Mouse (Mus musculus): Measurements from ENCODE around the gene Clstn1.
A peak's percentile ranks its signal among the peaks of the same experiment; 100 is the strongest.

The Clstn1 gene

DNA sequence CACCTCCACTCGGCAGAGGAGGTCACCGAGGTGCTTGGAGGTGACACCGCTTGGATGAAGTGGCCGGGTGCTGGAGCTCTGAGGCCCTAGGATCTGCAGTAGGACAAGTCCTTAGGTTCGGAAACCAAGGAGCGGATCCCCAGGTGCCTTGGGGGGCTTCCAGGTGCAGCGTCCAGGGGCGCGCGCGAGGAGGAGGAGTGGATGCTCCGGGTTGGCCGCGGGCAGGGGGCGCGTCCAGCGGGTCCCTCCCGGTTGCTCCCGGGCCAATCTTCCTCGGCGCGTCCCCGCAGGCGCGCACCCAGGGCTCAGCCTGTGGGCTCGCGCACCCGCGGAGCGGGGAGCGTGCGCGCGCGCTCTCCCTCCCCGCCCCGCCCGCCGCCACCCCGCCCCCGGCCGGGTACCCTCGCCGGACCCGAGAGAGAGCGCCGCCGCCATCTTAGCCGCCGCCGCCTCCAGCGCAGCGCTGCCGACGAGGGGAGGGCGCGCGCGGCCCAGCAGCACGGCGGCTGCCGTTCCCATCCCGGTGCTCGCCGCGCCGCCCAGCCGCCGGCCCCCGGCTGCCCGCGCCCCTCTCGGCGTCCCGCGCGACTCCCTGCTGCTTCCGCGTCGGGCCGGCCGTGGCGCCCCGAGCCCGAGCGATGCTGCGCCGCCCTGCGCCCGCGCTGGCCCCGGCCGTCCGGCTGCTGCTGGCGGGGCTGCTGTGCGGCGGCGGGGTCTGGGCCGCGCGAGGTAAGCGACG, at the start of gene Clstn1:
Clstn1 (plus strand) TSS at position 425 of the 739 bp plus-strand sequence.
- no peak for DNase-seq (ENCODE audit: extremely low read depth, low read depth)

DNA sequence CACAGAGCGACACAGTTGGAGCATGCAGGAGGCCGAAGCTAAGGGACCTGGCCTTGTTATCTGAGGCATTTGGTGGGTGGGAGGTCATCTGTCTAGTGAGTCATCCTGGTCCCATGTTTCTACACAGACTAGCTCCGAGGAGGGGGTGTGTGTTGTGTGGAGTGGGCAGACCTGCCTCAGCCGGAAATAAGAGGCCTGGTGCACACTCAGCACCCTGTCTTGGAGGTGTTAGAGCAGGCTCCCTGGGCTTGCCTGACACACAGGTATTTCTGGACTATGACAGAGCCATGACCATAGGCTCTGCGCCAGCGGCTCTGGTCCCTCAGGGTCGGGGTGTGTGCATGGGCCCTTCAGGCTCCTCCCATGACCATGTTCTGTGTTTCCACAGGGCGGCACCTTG, 46.8 kb upstream of the Clstn1 start:
- DNase-seq (ENCODE audit: extremely low read depth, low read depth), result no peak

DNA sequence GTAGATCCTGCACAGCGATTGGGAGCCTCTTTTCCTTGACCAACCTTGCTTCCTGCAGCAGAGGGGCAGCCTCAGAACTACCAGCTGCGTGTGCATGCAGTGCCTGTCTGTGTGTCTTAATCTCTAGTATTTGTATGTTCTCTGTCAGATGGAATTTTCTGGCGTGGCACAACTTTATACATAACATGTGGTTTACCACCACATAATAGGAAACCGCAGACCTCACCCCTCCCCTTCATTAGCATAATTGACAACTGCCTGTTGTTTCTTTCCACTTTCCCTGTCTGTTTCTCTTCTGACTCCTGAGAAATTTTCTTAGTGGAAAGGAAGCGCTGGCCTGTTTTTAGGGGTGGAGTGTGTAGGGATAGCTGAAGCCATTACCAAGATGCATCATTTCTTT, 44.3 kb upstream of the Clstn1 start:
- DNase-seq (ENCODE audit: extremely low read depth, low read depth), result no peak

DNA sequence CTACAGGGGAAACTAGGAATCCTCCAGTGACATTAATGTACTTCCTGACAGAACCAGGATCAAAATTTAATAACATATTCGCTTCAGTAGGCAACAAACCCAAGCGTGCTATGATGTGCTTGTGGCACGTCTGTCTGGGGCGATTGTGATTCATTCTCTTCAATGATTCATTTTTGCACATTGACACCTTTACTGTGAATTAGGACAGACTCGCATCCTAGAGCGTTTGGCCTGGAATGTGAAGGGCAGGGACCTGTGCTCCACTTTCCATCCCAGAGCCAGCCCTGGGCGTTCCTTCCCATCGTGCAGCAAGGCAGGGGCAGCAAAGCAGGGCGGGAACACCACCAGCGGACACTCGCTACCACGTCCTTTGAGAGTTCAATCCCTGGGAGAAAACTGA, 43.8 kb upstream of the Clstn1 start:
- DNase-seq (ENCODE audit: extremely low read depth, low read depth), result no peak

DNA sequence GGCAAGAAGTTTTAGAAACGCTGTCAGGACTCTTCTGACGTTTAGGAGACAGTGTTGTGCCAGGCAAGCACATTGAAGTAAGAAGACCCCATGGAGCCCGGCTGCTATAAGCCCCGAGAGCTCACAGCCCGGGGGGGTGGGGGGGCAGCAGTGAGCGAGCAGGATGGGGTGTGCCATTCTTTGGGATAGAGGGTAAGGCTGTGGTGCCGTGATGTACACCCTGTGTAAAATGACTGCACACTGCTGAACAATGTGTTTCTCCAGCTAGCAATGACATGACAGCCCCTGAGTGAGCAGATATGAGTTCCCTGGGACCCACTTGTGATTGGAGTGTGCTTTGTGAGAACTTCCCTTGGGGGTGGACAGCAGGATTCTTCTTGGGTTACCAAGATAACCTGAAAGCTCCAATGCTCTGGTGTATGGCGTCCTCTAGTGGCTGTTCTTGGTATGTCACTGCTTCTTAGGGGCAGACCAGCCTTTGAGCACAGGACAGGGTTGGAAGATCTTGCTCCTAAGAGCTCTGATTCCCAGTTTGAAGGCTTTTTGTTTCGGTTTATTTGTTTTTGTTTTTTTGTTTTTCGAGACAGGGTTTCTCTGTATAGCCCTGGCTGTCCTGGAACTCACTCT, 43.2 kb upstream of the Clstn1 start:
- DNase-seq (ENCODE audit: extremely low read depth, low read depth), result peak; percentile 51

DNA sequence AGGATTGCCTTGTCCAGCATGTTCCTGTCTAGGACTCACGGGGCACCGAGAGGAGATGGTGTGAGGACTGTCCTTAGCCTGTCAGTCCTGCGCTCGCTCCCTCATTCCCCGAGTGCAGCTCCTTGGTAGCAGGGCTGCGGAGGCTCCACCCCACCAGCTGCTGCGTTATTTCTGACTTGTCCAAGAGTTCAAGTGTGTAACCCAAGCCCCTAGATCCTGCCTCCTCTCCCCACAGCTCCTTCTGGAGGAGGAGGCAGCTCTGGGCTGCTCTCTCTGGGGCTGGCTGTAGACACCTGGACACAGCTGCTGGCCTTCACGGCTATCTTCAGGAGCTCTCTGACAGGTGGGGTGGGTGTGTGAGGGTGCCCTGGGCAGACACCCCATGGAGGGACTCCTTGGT, 41.4 kb upstream of the Clstn1 start:
- no peak for DNase-seq (ENCODE audit: extremely low read depth, low read depth)

DNA sequence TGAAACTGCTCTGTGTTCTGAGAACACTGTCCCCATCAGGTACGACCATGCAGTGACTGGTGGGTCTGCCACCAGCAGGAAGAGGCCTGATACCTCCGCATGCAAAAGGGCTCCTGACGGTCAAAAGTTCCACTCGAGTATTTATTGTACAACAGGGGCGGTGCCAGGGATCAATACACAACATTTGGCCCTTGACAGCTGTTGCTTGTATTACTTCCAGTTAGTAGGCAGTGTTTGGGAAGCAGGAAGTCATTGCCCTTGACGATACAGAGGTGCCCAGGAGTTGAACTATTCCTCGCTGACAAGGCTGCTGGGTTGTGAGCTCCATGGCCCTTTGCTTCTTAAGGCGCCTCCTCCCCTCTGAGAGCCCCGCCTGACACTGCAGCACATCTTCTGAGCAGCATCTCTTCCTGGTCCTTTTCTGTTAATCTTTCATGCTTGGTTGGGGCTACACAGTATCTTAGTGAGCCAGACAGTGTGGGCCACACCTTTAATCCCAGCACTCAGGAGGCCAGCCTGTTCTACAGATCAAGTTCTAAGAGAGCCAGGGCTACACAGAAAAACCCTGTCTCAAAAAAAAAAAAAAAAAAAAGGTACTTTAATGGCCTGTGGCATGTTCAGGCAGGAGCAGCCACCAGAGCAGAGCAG, 39.3 kb upstream of the Clstn1 start:
- no peak for DNase-seq (ENCODE audit: extremely low read depth, low read depth)

DNA sequence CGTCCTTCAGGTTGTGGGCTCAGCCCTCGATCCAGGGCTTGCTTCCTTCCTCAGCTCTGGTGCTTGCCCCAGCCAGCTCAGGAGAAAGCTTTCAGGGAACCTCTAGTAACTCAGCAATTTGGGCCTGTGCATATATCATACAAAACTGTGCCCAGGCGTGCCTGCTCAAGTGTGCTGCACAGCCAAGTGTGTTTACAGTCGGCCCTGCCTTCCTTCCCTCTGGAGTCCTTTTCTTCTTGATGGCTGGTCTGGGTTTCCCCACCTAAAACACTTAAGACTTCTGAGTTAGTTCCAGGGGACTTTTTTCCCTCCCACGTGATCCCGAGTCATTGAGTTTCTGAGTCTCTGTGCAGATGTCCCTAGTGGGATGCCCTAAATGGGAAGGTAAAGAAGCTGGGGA, 38.7 kb upstream of the Clstn1 start:
- no peak for DNase-seq (ENCODE audit: extremely low read depth, low read depth)

DNA sequence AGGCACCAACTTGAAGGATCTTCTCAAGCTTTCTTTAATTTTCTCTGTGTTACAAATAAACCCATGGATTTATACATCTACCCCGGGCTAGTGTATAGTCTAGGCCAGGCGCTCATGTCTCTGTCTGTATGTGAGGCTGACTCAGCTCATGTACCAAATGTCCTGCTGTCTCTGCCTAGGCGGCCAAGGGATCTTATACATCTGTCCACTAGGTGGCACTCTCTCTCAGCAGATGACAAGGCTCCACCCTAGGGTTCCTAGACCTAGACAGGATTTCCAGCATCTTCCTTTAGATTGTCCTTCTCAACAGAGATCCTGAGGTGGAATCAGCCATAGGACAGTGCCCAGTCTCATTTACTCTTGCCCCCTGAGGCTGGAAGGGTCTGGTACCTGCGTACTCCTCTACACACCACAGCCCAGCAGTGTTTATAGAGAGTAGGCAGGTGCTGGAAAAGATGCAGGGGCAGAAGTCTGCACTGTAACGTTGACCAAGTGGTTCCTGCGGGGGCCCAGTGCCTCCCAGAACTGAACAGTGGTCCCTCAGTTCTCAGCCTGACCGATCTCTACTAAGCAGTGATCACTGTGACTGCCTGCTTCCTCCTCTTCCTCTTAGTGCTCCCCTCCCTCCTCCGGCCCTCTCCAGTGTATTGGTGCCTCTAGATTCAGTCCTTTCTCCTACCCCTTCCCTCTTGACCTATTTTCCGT, 36.9 kb upstream of the Clstn1 start:
- DNase-seq (ENCODE audit: extremely low read depth, low read depth), result peak; percentile 42

DNA sequence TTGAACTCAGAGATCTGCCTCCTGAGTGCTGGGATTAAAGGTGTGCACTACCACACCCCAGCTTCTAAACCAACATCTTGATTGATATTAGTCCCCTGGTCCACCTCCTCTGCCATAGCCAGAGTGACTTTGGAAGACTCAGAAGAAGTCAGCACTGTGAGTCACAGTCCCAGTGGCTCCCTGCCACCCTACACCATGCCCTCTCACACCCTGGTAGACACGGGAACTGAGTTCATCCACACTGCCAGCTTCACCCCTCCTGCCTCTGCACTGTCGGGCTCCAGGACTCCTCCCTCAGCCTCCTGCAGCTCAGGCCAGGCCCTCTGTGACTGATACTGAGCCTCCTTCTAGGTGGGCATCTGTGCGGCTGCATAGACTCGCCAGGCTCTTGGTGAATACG, 35.4 kb upstream of the Clstn1 start:
- DNase-seq (ENCODE audit: extremely low read depth, low read depth), result no peak

DNA sequence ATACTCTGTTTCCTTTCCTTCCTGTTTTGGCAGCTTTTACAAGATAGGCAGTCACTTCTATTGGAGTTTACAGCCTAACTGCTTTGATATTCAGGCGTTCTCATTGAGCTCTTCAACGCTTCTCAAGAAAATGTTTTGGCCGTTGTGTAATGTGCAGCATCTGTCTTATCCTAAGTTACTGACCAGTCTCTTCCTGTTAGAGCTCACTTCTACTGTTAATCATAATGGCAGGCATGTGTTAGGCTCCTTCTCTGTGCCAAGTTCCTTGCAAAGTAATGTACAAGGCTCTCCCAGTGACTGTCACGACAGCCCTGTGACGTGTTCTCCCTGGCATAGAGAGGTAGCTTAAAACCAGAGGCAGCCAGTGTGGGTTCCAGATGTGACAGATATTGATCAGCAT, 34.6 kb upstream of the Clstn1 start:
- DNase-seq (ENCODE audit: extremely low read depth, low read depth), result no peak

DNA sequence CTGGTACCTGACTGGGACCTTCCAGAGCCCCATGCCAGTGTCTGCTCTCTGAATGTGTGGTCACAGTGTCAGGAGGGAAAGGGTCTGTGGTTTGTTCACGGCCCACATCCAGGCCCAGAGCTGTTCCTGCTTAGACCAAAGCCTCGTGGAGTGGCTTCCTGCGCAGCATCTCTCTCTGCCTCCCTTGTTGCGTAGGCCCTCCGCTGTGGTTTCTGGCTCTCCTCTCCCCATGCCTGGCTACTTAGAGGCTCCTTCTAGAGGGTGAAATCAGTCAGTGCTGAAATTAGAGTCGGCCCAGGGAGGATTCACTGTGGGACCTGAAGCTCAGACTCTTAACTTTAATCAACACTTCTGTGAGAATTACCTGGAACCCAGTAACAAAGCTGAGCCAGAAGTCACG, 32.4 kb upstream of the Clstn1 start:
- no peak for DNase-seq (ENCODE audit: extremely low read depth, low read depth)

DNA sequence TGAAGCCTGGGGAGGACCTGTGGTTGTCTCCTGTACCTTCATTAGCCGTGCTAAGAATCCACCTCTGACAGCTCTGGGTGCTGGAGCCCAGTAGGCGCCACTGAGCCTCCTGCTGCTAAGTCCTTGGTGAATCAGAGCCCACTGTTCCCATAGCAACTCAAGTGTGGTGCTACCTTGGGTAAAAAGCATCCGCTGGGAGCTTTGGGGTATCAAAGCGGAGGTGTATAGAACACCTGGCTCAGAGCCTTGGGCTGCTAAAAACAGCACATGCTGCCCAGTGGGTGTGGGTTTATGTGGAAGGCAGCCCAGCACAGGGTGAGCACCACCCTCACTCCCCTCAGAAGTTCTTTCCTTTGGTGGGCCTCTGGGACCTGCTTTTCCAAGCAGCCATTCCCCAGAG, 30.2 kb upstream of the Clstn1 start:
- DNase-seq (ENCODE audit: extremely low read depth, low read depth), result no peak

DNA sequence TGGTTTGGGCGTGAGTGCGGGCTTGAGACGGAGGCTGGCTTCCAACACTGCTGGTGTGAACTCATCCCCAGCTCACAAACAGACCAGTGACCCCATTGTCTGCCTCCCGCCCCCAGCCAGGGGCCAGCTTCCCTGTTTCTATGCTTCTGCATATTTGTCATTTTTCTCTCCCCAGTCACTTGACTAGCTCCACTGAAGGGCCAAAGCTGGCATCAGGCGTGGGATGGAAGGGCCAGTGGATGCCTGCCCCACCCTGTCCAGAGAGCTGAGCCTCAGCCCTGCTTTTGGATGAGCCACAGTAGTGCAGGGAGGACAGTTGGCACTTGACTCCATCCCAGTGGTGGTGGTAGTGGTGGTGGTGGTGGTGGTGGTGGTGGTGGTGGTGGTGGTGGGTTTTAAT, 28.4 kb upstream of the Clstn1 start:
- DNase-seq (ENCODE audit: extremely low read depth, low read depth), result no peak

DNA sequence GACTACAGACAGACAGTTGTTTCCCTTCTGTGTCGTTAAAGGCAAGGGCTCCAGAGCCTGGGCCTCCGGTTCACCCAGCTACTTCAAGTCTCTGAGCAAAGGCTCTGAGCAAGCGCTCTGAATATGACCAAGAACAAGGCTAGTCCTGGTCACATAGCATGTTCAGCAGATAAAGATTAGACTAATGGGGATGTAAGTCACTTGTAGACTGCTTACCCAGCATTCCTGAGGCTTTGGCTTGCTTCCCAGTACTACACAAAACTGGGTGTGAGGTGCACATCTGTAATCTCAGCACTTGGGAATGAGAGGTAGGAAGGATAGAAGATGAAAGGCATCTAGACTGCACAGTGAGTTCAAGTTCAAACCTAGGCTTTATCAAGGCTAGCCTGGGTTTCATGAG, 27.9 kb upstream of the Clstn1 start:
- no peak for DNase-seq (ENCODE audit: extremely low read depth, low read depth)

DNA sequence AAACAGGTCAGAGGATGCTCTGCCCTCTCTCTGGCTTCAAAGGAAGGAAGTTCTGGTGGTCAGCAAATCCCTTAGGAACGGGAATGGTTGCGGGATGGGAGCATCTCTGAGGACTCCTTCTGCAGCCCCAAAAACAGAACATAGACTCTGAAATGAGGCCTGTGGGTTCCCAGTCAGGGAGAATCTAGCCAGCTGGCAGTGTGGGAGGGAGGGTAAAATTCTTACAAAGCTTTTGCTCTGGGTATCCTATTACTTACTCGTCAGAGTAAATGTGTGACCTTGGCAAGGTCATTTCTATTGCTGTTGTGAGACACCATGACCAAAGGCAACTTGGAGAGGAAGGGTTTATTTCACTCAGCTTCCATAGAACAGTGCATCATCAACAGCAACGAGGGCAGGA, 24.9 kb upstream of the Clstn1 start:
- DNase-seq (ENCODE audit: extremely low read depth, low read depth), result no peak

DNA sequence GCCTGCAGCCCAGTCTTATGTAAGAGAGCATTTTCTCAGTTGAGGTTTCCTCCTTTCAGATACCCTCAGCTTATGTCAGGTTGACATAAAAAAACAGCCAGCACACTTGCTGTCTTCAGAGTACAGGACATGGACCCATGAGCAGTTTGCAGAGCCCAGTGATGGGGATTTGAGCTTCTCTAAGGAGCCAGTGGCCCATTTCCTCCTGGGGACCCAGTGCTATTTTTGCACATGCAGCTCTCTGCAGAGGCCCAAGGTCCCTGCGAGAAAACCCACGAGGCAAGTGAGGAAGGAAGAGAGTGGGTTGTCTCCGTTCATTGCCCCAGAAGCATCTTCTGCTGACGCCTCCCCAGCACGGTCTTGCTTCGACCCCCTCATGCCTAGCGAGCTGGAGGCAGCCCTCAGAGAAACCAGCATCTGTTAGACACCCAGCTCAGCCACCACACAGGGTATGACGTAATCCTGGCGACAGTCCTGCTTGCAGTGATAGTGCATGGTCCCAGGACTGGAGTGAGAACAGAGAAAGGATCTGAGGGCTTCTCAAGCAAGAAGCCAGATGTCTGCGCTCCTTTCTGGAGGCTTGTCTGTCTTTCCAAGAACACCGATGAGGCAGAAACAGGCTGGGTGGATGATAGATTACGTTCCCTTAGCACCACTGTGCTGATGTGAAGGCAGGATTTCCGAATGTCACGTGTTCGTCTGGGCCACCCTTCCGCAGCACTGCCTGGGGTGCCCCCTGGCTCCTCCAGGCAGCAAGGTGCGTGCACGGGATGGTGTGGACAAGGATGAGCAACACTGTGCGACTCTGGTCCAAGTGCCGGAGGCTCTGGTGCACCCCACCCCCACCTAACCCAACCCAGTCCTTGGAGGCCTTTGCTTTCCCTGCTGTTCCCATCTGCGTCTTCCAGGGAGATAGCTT, 24.0 kb upstream of the Clstn1 start:
- no peak for DNase-seq (ENCODE audit: extremely low read depth, low read depth)

DNA sequence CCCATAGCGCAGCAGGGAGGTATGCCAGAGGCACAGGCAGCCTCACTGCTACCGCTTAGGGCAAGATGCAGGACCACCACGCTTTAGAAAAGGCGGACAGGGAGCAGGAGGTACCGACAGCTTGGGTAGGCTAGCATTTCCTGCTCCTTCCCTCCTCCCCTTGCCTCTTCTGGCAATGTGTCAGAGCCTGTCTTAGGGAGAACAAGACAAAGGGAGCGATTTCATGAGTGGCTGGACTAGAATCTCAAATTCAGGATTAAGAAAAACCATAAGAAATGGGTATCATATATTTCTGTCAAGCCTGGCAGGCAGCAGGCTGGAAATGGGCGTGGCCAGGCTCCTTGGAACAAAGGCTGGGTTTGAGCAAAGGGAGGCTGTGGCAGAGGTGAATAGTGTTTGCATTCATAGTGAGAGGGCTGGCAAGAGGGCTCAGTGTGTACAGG, 23.3 kb upstream of the Clstn1 start:
- DNase-seq (ENCODE audit: extremely low read depth, low read depth), result no peak

DNA sequence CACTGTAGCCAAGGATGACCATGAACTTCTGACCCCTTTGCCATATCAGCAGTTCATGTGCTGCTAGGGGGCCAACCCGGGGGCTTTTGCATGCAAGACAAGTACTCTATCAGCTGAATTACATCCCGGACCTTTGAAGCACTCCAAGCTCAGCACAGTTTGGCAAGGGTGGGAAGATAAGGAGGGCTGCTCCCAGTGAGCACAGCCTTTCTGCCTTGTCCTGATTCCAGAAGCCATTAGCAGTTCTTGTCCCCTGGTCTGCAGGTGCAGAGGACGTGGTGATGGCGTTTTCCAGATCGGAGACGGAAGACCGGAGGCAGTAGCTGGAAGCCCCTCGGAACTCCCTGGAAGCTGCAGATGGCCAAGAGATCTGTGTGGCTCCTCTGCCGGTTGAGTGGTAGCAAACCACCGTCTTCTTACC, 22.3 kb upstream of the Clstn1 start:
- no peak for DNase-seq (ENCODE audit: extremely low read depth, low read depth)

DNA sequence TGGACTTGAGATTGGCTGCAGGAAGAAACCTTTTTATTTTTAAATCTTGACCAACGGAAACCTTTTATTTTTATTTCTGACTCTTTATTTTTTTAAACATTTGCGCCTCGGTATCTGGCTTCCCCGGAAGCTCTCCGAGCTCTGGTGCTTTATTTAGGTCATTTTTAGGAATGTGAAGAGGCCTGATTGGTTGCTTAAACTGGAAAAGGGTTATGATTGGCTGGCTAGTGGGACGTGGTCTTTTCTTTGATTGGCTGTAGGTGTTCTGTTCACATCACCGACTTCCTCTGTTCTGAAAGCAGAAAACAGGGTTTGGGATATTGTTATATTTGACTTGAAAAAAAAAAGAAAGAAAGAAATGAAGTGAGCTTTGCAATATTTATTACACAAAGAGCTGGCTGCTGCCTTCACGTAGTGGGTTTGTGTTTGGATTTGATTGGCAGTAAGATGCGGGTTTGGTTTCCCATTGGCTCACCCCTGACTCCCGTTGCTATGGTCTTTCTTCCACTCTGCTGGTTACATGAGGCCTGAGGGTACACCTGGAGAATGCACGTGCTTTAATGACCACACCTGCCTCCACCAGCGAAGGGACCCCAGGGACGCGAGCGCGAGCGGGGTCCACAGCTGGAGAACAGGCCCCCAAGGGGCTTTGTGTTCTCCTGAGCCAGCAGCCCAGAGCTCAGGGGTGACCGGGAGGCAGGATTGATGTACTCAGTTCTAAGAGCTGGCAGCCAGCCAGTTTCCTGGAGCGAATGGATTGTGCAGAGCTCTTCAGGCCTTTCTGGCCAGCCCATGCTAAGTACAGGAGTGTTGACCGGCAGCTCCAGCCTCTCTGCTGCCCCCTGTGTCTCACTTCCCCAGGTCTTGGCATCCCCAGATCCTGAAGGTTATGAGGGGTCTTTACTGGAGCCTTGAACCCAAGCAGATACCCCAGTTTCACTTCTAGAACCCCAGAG, 21.5 kb upstream of the Clstn1 start:
- no peak for DNase-seq (ENCODE audit: extremely low read depth, low read depth)

All from MEL-GATA-1-ER (cell line).